Mouse (Mus musculus) mature B cell (primary cell): ENCODE data around the gene Dstn.

Experiments used
- in situ Hi-C: fragments of 300-500 bp; cut with MboI; formaldehyde crosslinking; loops from 2 replicates; pipeline ENCODE4 v1.14.3; 2019

Gene Dstn

DNA sequence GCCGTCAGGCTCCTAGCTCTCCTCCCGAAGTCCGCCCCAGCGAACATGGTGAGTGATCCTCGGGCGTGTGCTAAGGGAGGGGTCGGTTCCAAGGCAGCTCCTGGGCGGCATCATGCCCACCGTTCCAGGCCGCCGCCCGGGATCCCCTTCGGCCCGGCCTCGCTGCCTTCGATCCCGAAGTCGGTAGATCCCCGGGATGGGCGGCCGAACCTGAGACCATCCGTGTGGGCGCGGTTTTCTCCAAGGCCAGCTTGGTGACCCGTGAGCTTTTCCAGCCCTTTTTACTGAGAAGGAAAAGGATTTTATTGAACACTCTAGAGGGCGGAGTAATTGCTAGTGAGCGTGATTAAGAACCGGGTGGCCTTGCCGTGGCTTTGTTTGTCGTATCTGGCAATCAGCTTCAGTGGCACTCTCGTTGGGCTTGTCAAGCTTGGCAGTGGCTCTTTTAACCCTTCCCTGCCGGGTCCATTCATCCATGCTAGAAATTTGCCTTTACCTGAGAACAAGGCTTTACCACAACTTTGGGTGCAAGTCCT is 548 bp downstream of the Dstn start:
- in situ Hi-C loops, result no loop called here

DNA sequence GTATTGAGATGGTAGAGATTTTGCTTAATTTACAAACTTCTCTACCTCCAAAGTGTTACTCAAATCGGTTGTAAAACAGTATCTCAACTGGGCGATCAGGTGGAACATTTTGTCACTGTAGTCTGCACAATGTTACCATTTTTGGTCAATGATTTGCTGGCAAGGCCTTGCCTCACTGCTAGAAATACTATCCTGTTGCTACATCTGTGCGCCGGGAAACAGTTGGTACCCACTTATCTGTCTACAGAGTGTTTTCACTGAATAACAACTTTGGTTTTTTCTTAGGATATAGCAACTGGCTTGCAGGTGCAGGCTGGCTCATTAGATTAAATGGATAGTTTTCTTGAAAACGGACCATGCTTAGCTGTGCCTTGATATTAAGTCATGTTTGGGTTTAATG is 1.1 kb downstream of the Dstn start:
- in situ Hi-C loops, result no loop called here

DNA sequence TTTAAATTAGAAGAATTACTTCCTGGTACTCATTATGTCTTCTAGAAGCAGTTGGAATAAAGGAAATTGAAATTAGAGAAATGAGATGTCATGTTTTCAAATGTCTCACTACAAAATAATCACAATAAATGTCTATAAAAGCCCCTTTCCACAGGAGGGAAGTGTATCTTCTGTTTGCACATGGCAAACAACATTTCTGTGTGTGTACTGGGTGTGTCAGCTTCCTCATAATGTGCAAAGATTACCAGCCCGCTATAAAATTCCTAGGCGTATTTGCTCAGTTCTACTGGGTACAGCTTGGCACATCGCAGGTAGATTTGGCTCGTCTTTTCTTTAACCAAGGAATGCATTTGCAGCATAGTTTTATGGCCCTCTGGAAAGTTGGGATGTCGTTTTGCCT is 2.5 kb downstream of the Dstn start:
- in situ Hi-C loops, result no loop called here

DNA sequence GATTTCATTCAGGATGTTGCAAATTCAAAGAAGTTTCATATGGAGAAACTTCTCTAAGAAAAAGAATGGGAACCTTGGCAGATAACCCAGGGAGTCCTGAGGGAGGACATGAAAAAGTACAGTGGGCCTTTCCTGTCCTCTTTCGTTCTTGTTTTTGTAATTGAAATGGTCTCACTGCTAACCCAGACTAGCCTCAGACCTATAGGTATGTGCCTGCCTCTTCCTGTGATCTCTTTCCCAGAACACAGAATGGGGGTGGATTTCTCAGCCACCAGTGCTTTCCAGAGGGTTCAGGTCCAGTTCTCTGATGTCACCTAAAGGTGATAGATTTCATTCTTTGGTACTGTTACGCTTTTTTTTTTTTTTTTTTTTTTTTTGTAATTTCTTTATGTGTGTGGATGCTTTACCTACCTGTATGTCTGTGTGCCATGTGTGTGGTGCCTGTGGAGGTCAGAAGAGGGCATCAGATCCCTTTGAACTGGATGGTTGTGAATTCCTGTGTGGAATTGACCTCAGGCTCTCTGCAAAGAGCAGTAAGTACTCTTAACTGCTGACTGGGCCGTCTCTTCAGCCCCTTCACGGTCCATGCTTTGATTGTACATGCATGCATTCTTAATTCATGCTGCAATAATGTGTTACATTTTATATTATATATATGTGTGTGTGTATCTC is 3.8 kb downstream of the Dstn start:
- in situ Hi-C loops, result no loop called here

DNA sequence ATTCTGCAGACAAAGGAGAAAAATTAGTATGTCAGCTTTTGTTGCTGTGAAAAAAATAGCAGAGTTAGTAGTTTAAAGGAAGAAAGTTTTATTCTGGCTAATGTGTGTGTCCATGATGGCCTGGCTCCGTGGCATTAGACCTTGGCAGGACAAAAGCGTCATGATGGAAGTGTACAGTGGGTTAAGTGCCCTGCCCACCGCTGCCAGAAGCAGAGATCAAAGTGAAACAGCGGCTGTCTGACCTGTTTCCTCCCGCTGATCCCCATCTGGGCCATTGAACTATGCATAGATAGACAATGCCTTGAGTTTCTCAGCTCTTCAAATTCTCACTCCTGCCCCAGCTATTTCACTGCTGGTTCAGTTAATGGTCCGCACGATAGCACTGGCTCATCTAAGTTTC is 9.0 kb downstream of the Dstn start:
- in situ Hi-C loops, result no loop called here

DNA sequence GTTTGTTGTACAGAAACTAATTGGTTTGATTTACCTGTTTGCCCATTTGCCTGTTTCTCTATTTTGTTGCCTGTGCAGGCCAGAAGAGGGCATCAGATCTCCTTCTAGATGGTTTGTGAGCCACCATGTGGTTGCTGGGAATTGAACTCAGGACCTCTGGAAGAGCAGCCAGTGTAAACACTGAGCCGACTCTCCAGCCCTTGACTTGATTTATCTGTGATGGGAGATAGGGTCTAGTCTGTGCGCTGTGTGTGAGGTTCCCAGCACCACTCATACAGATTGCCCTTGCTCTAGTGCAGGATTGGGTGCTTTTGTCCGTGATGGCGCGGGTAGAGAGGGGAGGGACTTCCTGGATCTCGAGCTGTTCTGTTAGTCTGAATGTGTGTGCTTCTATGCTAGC is 10.7 kb downstream of the Dstn start:
- in situ Hi-C loops, result no loop called here

DNA sequence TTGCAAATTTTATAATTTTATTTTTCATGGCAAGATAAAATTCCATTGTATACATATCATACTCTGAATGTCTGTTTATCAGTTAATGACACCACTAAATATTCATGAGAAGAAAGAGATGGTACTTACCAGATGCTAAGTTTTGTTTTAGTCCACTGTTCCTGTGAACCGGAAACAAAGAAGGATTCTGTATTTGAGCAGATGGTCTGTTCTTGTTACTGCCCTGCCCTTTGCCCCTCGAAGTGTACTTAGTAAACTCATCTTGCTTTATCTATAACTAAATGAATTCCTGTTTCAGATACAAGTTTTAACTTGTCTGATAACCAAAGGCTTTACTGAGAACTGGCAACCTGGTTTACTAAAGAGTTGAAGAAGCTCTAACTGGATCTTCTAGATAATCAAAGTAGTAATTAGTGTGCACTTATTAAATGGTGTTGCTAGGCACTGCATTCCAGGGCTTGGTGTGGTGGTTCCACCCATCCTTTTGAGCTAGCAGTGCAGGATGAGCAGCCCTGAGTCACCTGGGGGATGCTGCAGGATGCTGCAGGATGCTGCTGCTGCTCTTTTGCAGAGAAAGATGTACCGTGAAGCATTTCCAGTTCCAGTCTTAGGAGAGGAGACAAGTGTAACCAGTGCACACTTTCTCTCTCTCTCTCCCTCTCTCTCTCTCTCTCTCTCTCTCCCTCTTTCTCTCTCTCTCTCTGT is 14.6 kb downstream of the Dstn start:
- in situ Hi-C loops, result no loop called here

DNA sequence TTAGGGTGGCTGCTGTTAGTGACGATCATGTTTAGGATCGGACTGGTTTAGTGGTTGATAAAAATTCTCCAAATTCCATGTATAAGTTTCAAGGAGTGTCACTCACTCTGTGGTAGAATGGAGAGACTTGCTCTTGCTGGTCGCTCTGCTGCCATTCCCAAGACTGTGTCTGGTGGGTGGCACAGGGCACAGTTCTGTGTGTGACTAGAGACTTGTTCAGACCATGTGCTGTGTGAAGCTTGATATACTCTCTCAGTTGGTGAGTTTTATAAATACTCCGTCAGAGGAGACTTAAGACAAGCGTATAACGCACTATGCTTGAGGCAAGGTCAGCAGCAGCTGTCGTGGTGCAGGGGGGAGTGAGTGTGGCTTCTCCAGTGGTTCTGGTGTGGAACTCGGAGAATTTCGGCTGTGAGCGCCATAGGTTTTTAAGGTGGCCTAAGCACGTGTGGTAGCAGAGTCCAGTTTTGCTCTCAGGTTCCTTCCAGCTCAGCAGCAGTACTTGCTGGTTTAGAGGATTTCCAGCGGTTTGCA is 17.3 kb downstream of the Dstn start:
- in situ Hi-C loops, result no loop called here

DNA sequence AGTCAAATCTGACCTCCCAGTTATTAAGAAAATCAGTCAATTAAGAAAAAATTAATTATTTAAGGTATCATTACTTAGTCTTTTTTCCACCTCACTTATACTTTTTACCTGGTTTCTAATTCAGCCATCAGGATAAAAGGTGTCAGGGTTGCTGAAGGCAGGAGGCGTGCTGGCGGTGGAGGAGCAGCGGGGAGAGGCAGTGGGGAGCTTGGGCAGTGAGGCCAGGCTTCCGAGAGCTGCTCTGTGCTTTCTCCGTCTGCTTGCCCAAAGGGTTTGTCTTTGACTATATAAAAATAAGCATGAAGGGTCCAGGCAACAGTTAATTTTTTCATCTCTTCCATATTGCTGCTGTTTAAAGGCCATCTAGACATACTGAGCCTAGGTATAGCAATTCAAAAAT is 18.4 kb downstream of the Dstn start:
- in situ Hi-C loops, result no loop called here

DNA sequence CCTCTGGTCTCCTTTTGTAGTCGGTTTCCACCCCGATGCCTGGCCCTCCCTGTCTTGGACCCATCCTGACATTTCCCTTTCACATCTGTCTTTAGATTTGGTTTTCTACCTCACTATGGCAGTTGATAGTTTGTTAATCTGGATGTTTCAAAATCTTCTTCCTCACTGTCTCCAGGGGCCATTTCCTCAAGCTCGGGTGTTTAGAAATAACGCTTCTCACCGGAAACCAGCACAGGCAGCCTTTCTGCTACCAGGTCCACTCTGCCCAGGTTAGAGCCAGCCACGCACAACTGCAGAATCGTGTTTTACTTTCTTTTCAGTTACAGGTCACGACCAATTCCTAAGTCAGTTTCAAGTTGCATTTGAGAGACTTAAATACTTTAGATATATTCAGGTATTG is 19.3 kb downstream of the Dstn start:
- in situ Hi-C loops, result no loop called here

DNA sequence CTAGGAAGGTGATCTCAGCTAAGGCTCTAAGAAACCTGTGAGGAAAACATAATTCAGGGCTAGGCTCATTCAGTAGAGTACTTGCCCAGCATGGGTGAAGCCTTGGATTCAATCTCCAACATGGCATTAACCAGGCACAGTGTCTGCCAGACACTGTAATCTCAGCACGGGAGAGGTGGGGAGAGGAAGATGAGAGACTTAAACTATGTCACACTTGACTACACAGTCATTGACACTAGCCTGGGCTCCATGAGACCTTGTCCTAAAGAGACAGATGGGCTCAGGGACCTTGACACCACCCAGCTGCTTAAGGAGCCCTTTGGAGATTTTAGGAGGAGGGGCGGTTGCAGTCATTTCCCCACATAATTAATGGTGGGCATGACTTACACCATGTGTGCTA is 22.7 kb downstream of the Dstn start:
- in situ Hi-C loops, result no loop called here

DNA sequence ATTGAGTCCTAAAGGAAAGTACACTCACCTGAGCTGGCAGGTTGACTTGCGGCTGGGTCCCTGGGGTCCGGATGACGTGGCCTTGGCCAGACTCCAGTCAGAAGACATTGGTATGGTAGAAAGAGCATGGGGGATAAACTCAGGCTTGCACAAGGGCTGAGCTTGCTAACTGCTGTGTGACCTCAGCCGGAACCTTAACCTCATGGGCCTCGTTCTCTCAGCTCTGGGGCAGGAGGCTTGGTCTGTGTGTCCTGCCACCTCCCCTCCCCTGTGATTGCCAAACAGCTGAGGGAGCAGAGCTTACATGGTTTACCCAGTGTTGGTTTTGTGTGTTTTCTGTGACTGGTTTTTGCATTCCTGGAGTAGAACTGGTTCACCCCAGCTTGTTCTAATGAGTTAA is 25.3 kb downstream of the Dstn start:
- in situ Hi-C loops, result no loop called here

DNA sequence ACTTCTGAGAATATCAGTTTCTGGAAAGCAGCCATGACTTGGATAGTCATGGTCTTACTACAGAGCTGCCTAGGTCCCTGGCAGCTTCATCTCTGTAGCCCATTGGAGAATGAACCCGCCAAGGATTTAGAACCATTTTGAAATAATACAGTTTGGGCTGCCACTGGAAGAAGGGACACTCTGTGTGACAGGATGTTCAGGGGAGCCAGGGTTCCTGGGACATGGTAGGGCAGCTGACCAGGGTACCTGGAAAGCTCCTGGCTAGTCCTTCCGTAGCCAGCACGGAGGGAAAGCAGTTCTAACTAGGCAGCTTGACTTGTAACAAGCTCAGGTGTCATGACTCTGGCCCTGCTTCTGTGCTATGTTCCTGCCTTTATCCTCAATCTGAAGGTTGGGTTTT is 29.7 kb downstream of the Dstn start:
- in situ Hi-C loops, result no loop called here

DNA sequence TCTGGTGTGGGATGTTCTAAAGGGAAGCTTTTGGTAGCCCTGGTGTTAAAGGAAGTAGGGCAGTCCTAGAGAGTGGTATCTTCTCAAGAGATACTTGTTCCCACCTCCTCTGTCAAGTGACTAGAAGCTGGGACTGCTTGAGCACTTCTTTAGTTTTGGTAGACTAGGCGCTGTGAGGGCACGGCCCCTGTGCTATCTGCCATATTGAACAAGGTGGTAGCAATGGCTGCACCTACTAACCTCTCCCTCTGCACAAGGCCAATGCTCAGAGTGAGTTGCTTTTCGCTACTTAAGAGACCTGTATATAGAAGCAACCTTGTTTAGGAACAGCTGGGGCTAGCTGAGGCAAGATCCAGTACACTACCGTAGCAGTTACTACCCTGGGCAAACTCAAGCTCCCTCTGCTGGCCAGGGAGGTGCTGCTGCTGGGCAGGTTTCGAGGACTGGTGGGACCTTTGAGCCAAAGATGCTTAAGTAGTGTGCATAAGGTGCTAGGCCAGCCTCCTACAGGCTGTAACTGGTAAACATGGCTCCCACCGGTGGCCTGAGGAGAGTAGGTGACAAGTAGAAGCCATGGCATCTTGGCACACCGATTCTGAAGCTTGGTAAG is 30.5 kb downstream of the Dstn start:
- in situ Hi-C loops, result no loop called here

DNA sequence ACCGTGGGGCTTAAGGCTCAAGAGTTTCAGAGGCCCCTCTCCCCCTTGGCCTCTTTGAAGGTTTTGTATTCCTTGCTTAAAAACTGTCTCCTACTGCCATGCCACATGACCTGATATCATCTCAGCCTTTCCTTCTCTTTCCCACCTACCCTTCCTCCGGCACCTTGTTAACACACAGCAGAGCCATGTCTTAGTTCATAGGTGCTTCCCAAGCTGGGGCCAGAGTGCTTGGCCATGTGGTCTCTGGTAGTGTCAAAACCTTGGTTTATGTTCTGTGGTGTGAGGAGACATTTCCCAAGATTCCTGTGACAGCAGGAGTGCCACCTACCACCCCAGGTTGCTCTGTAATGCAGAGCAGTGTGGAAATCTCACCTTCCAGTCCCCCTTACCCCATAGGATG is 31.3 kb downstream of the Dstn start:
- in situ Hi-C loops, result no loop called here

DNA sequence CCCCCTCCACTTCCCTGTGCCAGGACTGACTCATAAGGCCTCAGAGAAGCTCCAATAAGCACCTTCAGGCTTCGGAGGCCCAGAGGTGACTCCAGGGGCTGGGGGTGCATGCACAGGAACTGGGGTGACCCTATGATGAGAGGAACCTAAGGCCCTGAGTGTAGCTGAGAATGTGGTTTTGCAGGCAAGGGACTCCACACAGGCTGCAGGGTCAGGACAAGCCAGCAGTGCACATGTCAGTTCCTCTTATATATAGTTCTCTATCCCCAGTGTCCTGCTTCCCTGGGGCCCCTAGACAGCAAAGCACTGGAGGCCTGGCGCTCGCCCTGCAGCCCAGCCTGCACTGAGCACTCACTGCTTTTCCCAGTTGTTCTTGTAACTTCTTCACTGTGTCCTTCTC is 32.9 kb downstream of the Dstn start:
- in situ Hi-C loops, result no loop called here

DNA sequence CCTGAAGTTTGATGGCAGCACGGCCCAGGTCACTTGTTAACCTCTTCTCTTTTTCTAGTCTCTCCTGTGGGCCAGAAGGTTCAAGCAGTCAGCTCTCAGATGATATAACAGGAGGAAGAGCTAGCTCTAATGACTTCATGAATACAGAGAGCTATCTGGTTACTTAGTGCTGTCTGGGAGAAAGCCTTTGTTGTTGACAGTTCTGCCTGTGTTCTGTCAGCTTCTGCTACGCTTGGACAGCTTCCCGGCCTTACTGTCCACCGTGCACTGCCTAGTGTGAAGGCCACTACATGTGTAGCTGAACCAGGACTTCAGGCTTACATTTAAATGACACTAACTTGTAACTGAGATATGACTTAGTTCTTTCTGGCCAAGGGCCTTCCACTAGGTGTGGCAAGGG is 33.3 kb downstream of the Dstn start:
- in situ Hi-C loops, result no loop called here

DNA sequence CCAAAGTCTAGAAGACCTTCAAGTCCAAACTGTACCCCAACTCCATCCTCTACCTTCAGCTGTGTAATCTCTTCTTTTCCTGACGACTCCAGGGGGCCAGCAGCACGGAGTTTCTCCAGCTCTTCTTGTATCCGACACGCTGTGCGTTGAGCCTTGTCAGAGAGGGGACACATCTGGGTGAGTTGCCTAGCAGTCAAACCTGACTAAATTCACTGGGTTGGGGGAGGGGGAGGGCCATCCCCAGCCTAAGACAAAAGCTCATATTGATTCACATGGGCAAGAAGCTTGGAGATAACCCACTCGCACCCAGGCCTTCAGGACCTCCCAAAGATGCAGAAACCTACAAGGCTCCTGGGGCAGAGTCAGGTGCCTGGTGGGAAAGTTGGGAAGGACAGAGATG is 34.1 kb downstream of the Dstn start:
- in situ Hi-C loops, result no loop called here

DNA sequence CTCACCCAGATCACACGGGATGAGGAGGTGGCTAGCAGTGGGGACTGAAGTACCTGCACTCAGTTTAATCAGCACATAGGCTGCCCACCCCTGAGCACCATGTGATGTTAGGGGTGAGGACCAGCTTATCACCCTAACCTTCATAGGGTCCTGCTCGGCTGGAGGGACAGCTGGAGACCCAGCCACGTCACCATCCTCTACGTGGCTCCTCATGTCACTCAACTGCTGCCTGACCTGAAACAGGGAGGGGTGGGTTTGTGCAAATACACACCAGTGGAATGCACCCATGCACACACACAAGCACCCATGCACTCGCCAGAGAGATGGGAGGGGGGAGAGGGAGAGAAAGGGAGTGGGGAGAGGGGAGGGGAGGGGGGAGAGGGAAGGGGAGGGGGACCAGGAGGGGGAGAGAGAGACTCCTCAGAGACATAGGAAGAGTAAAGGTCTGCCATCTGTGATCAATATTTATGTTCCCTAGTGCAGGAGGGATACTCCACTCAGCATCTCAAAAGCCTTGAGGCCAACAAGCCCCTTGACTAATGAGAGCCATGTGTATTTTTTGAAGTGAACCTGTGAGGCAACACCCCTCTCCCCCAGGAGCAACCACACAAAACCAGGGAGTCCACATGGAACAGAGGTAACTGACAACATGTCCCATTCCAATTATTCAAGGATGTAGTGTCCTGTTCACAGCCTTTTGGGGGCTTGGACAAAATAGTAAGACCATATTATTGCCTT is 35.3 kb downstream of the Dstn start:
- in situ Hi-C loops, result no loop called here

DNA sequence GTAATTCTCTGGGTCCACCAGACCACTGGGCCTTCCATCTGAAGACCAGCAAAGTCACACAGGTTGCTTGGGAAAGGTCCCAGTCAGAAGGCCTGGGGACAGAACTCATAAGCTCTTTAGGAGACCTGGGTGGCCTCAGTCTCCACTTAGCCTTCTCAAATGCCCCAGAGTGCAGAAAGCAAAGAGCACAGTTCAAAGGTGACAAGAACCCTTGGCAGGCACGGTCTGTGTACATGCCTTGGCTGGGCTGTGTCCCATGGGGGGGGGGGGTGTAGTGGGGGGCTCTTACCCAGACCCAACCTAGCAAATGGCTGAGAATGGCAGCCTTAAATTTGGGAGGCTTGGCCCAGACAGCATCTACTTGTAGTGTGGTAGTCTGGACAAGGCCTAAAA is 35.9 kb downstream of the Dstn start:
- in situ Hi-C loops, result no loop called here

DNA sequence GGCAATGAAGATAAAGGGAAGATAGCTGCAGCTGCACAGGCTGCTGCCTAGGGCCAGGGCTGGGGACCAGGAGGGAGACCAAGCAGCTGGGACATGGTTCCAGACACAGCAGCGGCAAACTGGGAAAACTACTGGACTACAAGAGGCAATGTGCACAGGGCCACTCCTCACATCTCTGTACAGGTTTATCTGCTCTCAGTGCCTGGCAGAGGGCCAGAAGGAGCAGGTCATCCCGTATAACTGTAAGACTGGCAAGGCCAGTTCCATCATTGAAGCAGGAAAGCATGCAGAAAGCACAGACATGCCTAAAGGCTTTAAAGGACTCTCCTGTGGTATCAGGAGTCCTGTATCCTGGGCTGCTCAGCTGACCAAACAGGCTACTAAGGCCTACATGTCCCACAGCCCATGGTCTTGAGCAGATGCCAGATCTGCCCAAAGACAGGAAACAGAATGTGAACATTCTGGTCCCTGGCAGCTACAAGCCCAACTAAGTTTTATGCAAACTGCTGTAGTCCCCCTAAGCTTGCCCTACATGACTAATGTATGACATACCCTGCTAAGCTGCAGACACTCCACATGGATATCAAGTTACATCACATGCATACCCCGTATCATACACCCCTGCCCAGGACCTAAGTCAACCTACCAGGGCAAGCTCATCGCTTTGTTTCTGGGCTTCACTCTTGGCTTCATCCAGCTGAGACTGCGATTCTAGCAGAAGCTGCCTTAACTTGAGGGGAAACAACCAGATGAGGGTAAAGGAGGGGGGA is 36.6 kb downstream of the Dstn start:
- in situ Hi-C loops, result no loop called here

DNA sequence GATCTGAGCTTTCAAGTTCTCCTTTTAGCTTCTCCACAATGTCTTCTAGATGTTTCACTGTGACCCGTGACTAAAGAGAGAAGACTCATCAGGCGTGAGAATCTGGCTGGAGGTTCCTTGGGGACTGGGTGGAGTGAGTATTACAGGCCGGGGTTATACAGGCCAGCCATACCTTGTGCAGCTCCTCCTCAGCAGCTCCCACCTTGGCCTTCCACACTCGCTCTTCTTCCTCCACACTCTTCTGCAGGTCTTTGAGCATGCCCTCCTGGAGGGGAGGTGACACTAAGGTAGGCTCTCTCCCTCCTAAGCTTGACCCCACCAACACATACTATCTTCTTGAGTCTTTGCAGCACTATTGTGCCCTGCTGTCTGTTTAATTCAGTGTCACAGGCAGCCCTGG is 38.8 kb downstream of the Dstn start:
- in situ Hi-C loops, result no loop called here
